Mouse (Mus musculus) ES-E14 (cell line): ENCODE results near the gene Rab4a. TPM values are rescaled to one million over a fixed set of nuclear protein-coding genes. Genes with fewer than 3 reads are reported as not detected.

Source experiments
- DNase-seq: peaks from one replicate; pipeline ENCODE4 v3.0.0-alpha.2; 2013; ENCODE audit warnings: low read depth, low spot score
- H3K27ac ChIP-seq: 2 replicates; pipeline ENCODE4 v1.5.1; 2012; ENCODE audit warnings: low read depth, mild to moderate bottlenecking, low read length, moderate library complexity, mixed read lengths; ENCODE audit not compliant: poor library complexity, insufficient read depth, severe bottlenecking
- H3K36me3 ChIP-seq: 2 replicates; pipeline ENCODE4 v1.6.1; 2012; ENCODE audit warnings: mild to moderate bottlenecking, low read length, moderate library complexity, mixed read lengths; ENCODE audit not compliant: control insufficient read depth, poor library complexity, insufficient read depth, severe bottlenecking
- H3K4me1 ChIP-seq, 2 experiments: fragments of 150-350 bp in 1 of 2; sonication (generic) in 1 of 2; 2 replicates each; pipeline ENCODE4 v1.6.1; 2012; ENCODE audit warnings: low read length in 2 of 2, mild to moderate bottlenecking in 1 of 2, mixed read lengths in 1 of 2; ENCODE audit not compliant: control insufficient read depth in 2 of 2, insufficient read depth in 2 of 2, poor library complexity in 1 of 2
- H3K4me3 ChIP-seq, 2 experiments: fragments of 150-350 bp in 1 of 2; sonication (generic) in 1 of 2; 2 replicates each; pipeline ENCODE4 v1.5.1; 2012; ENCODE audit warnings: low read length in 2 of 2, low read depth in 1 of 2, mild to moderate bottlenecking in 1 of 2, mixed read lengths in 1 of 2; ENCODE audit not compliant: insufficient read depth in 1 of 2, poor library complexity in 1 of 2, severe bottlenecking in 1 of 2
- H3K9ac ChIP-seq: 2 replicates; pipeline ENCODE4 v1.6.1; 2012; ENCODE audit warnings: low read depth, mild to moderate bottlenecking, low read length, mixed read lengths; ENCODE audit not compliant: poor library complexity, insufficient read depth, severe bottlenecking
- H3K9me3 ChIP-seq: fragments of 150-350 bp; sonication (generic); 2 replicates; pipeline ENCODE4 v1.6.1; 2012; ENCODE audit warnings: low read depth, mild to moderate bottlenecking, low read length; ENCODE audit not compliant: control insufficient read depth, insufficient read depth
- CHD2 ChIP-seq: IDR thresholded peaks from 2 replicates; pipeline ENCODE4 v1.6.1; 2014; ENCODE audit warnings: mild to moderate bottlenecking, low read depth, low read length, inconsistent platforms
- HCFC1 ChIP-seq: IDR thresholded peaks from 2 replicates; pipeline ENCODE4 v1.6.1; 2012; ENCODE audit warnings: low read length, inconsistent platforms, borderline replicate concordance; ENCODE audit not compliant: insufficient read depth
- MAFK ChIP-seq: IDR thresholded peaks from 2 replicates; pipeline ENCODE4 v1.6.1; 2014; ENCODE audit warnings: mild to moderate bottlenecking, low read depth, low read length, inconsistent platforms; ENCODE audit not compliant: insufficient read depth
- ZC3H11A ChIP-seq: IDR thresholded peaks from 2 replicates; pipeline ENCODE4 v1.6.1; 2012; ENCODE audit warnings: low read depth, mild to moderate bottlenecking, inconsistent platforms, low read length, borderline replicate concordance
- ZNF384 ChIP-seq: IDR thresholded peaks from 2 replicates; pipeline ENCODE4 v1.6.1; 2012; ENCODE audit warnings: low read depth, low read length, inconsistent platforms
- in situ Hi-C, 2 experiments: fragments of 600-800 bp; cut with MboI; formaldehyde crosslinking; loops; one replicate each; pipeline ENCODE4 v1.15.1; 2025; ENCODE audit warnings: low sequenced_read_pairs in 2 of 2, inconsistent platforms in 1 of 2; ENCODE audit not compliant: unreplicated experiment in 2 of 2
- total RNA-seq: library from RNA; depleted of rRNA; stranded (reverse); fragments of 300-350 nt; gene quantifications from 2 replicates; pipeline ENCODE4 v1.2.3, GENCODE M21; 2012

The Rab4a gene
- total RNA-seq, 1 experiment = 29.6 TPM

GRCm38 (mm10) chr8:123820780-123821179, 15.0 kb downstream of the Rab4a start:
- no peak overlapping the region for H3K9ac ChIP-seq
- in situ Hi-C loops = no loop called here
- H3K27ac ChIP-seq = no peak overlapping the region
- no peak overlapping the region for H3K4me3 ChIP-seq
- H3K36me3 ChIP-seq = peaks cover 17% of the 10 kb centered on the region; the same call in 1 of the 2 replicates
- DNase-seq = no peak
- H3K4me1 ChIP-seq = peaks cover 1 to 7% of the 10 kb centered on the region in 2 experiments; a peak in 2 of 4 replicates
- TF ChIP-seq ZC3H11A (no peak), MAFK (no peak)
- H3K9me3 ChIP-seq = no peaks in the 10 kb centered on the region

- Histone ChIP-seq H3K36me3 (peaks cover 22% of the 10 kb centered on the region), H3K4me1 (peaks cover 1 to 4% of the 10 kb centered on the region in 2 experiments; a peak in 2 of 4 replicates), H3K4me3 (no peak overlapping the region), H3K27ac (no peak overlapping the region), H3K9me3 (no peaks in the 10 kb centered on the region), H3K9ac (no peak overlapping the region)
- TF ChIP-seq HCFC1 (no peak), ZC3H11A (no peak), MAFK (no peak), ZNF384 (no peak), CHD2 (no peak)
- in situ Hi-C loops = no loop called here
- DNase-seq = peak; percentile 40
These were observed 17.3 kb downstream of the Rab4a start for GRCm38 (mm10) chr8:123823111-123823510.

DNA sequence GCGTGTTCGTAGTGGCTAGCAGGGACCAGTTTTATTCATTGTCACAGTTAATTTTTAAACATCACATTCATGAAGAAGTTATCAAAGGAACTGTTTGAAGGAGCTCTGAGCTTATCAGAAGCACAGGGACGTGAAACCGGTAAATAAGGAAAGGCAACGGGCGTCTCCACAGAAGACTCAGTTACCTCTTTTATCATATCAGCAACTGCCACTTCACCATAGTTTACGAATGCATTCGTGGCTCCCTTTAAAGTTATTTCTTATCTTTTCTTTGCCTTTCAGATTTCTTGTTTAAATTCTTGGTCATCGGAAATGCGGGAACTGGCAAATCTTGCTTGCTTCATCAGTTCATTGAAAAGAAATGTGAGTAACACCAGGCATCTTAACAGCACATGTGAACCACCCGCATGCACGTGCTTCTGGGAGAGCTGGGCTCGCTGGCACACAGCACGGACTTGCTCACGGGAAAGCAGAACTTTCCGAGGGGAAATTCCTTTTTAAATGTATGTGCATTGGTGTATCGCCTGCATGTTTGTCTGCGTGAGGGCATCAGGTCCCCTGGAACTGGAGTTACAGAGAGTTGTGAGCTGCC, 17.8 kb downstream of the Rab4a start:
- peaks cover 23% of the 10 kb centered on the region for H3K36me3 ChIP-seq
- DNase-seq = no peak

GRCm38 (mm10) chr8:123826001-123826400, 20.2 kb downstream of the Rab4a start:
- in situ Hi-C loops = no loop called here
- peak overlapping the region; percentile 58; the same call in 1 of the 2 replicates for H3K9ac ChIP-seq
- H3K9me3 ChIP-seq = no peaks in the 10 kb centered on the region
- no peak overlapping the region; the same call in 1 of the 2 replicates for H3K27ac ChIP-seq
- H3K36me3 ChIP-seq = peaks cover 36% of the 10 kb centered on the region
- TF ChIP-seq ZC3H11A (no peak), CHD2 (no peak), MAFK (no peak), HCFC1 (no peak), ZNF384 (no peak)
- H3K4me3 ChIP-seq = no peak overlapping the region
- H3K4me1 ChIP-seq = peaks cover 1 to 4% of the 10 kb centered on the region in 2 experiments; a peak in 2 of 4 replicates
- no peak for DNase-seq

More for the DNA sequence above, 17.8 kb downstream of the Rab4a start:
- Histone ChIP-seq H3K9ac (peak overlapping the region; percentile 47; the same call in 1 of the 2 replicates), H3K9me3 (no peaks in the 10 kb centered on the region), H3K4me1 (peaks cover 1 to 4% of the 10 kb centered on the region in 2 experiments; a peak in 2 of 4 replicates), H3K27ac (peak overlapping the region; percentile 12; the same call in 1 of the 2 replicates), H3K4me3 (no peak overlapping the region)
- TF ChIP-seq ZC3H11A (no peak), MAFK (no peak), HCFC1 (no peak), ZNF384 (no peak), CHD2 (no peak)
- in situ Hi-C loops = no loop called here
